17 mouse cellular contexts compared by ENCODE assay signal in the genomic region with DNA sequence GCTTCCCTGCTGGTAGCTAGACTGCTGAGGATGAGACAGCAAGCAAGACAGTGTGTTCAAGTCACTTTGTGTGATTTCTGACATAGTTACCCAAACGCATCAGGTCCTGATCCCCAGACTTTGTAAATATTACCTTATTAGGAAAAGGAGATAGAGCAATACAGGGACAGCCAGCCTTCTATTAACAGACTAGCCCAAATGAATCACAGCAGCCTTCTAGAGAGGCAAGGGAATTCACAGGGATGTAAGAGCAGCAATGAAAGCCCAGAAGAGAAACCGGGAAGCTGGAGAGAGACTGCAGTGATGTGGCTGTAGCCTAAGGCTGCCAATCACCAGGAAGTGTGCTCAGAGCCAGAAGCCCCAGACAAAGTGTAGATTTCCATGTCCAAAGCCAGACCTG.
A peak's percentile ranks its signal among the peaks of the same experiment; 100 is the strongest.
DNase-seq lines count a peak whose midpoint lies in the region; ATAC-seq and TF ChIP-seq lines count a peak whose summit lies in the region.
"Had no signal": no experiment of that assay in that cellular context is flagged by ENCODE, and none has a peak within 500 bp of the region (broad histone marks: within the 10 kb centered on the region; RNA-seq: fewer than 3 reads in every experiment).

No protein-coding gene starts in this region.

- no peaks in the 10 kb centered on the region for H3K9me3 ChIP-seq in heart, embryonic 10.5 days
- no peaks in the 10 kb centered on the region for H3K9me3 ChIP-seq in midbrain, embryonic 15.5 days
- H3K9me3 ChIP-seq in midbrain, postnatal 0 days (ENCODE audit: low read length), result no peaks in the 10 kb centered on the region
- no peaks in the 10 kb centered on the region for H3K9me3 ChIP-seq in intestine, embryonic 16.5 days (ENCODE audit: control insufficient read depth, low read length)
- no peaks in the 10 kb centered on the region for H3K9me3 ChIP-seq in stomach, postnatal 0 days (ENCODE audit: control insufficient read depth, low read length)
- H3K9me3 ChIP-seq: G1E; heart, embryonic 13.5 days; megakaryocyte, embryonic 14.5 days had no signal

- DNase-seq in heart, embryonic 10.5 days (ENCODE audit: low spot score), result no peak
- DNase-seq in heart, adult 8-10 months (ENCODE audit: low spot score), result no peak
- no peak for DNase-seq in midbrain, postnatal 0 days (ENCODE audit: low spot score)
- DNase-seq in stomach, postnatal 0 days (ENCODE audit: low spot score), result no peak
- no peak for DNase-seq in T-cell, adult 2 months (ENCODE audit: low spot score)
- DNase-seq in urinary bladder, postnatal 25 days (ENCODE audit: low spot score), result no peak
- DNase-seq: adrenal gland, postnatal 36 days; gastrocnemius, postnatal 14 days; kidney, postnatal 10 days; liver, postnatal 0 days; spleen, adult 18-20 months; thymus, adult 18-20 months had no signal

- TF ChIP-seq CTCF in midbrain, postnatal 0 days (IDR thresholded peaks at IDR 0.05), result no peak
- TF ChIP-seq CTCF in stomach, postnatal 0 days (IDR thresholded peaks at IDR 0.05; ENCODE audit: low read depth), result no peak

- no peak for TF ChIP-seq EP300 in stomach, postnatal 0 days (optimal IDR thresholded peaks at IDR 0.05)

- no peaks in the 10 kb centered on the region for H3K27me3 ChIP-seq in heart, embryonic 10.5 days (ENCODE audit: insufficient read depth, poor library complexity, severe bottlenecking)
- no peaks in the 10 kb centered on the region for H3K27me3 ChIP-seq in midbrain, embryonic 15.5 days (replicated peaks)
- no peaks in the 10 kb centered on the region for H3K27me3 ChIP-seq in midbrain, postnatal 0 days (ENCODE audit: insufficient read depth, low read length)
- H3K27me3 ChIP-seq in intestine, embryonic 16.5 days (replicated peaks; ENCODE audit: control insufficient read depth, insufficient read depth, low read length), result no peaks in the 10 kb centered on the region
- no peaks in the 10 kb centered on the region for H3K27me3 ChIP-seq in stomach, postnatal 0 days (ENCODE audit: control insufficient read depth, insufficient read depth, low read length)
- H3K27me3 ChIP-seq: heart, embryonic 13.5 days; megakaryocyte, embryonic 14.5 days had no signal

- H3K27ac ChIP-seq in heart, embryonic 10.5 days, result 0 out of 2 replicates have a peak overlapping the region, but pooled peaks have one; percentile 13
- H3K27ac ChIP-seq in midbrain, embryonic 15.5 days, result peak overlapping the region; percentile 12; the same call in 1 of the 2 replicates
- no peak overlapping the region for H3K27ac ChIP-seq in midbrain, postnatal 0 days (ENCODE audit: low read depth, low read length)
- H3K27ac ChIP-seq in intestine, embryonic 16.5 days (ENCODE audit: low read length), result peak overlapping the region; percentile 68
- H3K27ac ChIP-seq in stomach, postnatal 0 days (replicated peaks), result peak overlapping the region; percentile 75
- H3K27ac ChIP-seq: heart, embryonic 13.5 days had no signal

- peaks cover 5% of the 10 kb centered on the region; the same call in 1 of the 2 replicates for H3K4me1 ChIP-seq in heart, embryonic 10.5 days
- peaks cover 3% of the 10 kb centered on the region; the same call in 1 of the 2 replicates for H3K4me1 ChIP-seq in midbrain, embryonic 15.5 days
- H3K4me1 ChIP-seq in midbrain, postnatal 0 days (ENCODE audit: insufficient read depth, low read length), result no peaks in the 10 kb centered on the region
- 0 out of 2 replicates have a peak, but pooled peaks cover 2% of the 10 kb centered on the region for H3K4me1 ChIP-seq in intestine, embryonic 16.5 days (ENCODE audit: control insufficient read depth, insufficient read depth, low read length)
- no peaks in the 10 kb centered on the region for H3K4me1 ChIP-seq in stomach, postnatal 0 days (replicated peaks; ENCODE audit: control insufficient read depth, insufficient read depth)

- ATAC-seq in midbrain, embryonic 15.5 days (replicated peaks), result no peak
- ATAC-seq in midbrain, postnatal 0 days (ENCODE audit: low FRiP score), result no peak
- peak; percentile 62 for ATAC-seq in intestine, embryonic 16.5 days
- peak; percentile 32; the same call in 1 of the 2 replicates for ATAC-seq in stomach, postnatal 0 days (ENCODE audit: low FRiP score, low TSS enrichment)
- ATAC-seq: liver, postnatal 0 days had no signal

- whole genome bisulfite sequencing in heart, embryonic 10.5 days, result 33% methylated on average over 2 of the region's 2 CpGs
- WGBS in midbrain, embryonic 15.5 days, result 58% methylated on average over 2 of the region's 2 CpGs
- 46% methylated on average over 2 of the region's 2 CpGs for WGBS in midbrain, postnatal 0 days
- 31% methylated on average over 2 of the region's 2 CpGs for WGBS in intestine, embryonic 16.5 days
- 24% methylated on average over 2 of the region's 2 CpGs for WGBS in stomach, postnatal 0 days

- no peaks in the 10 kb centered on the region for H3K36me3 ChIP-seq in heart, embryonic 10.5 days
- H3K36me3 ChIP-seq in midbrain, embryonic 15.5 days (replicated peaks), result peaks cover 18% of the 10 kb centered on the region; the same call in 1 of the 2 replicates
- H3K36me3 ChIP-seq in midbrain, postnatal 0 days (ENCODE audit: insufficient read depth, low read length), result peaks cover 21% of the 10 kb centered on the region
- H3K36me3 ChIP-seq in intestine, embryonic 16.5 days (ENCODE audit: control insufficient read depth, insufficient read depth, low read length), result no peaks in the 10 kb centered on the region
- H3K36me3 ChIP-seq in stomach, postnatal 0 days (ENCODE audit: control insufficient read depth, insufficient read depth, low read length), result no peaks in the 10 kb centered on the region
- H3K36me3 ChIP-seq: G1E had no signal

- no peak overlapping the region for H3K4me2 ChIP-seq in midbrain, embryonic 15.5 days
- no peak overlapping the region for H3K4me2 ChIP-seq in midbrain, postnatal 0 days (ENCODE audit: low read depth, low read length, poor library complexity, severe bottlenecking)
- H3K4me2 ChIP-seq in intestine, embryonic 16.5 days (ENCODE audit: low read depth, low read length), result no peak overlapping the region
- H3K4me2 ChIP-seq in stomach, postnatal 0 days (replicated peaks; ENCODE audit: low read depth), result no peak overlapping the region
- H3K4me2 ChIP-seq: heart, embryonic 13.5 days had no signal

- H3K4me3 ChIP-seq in heart, embryonic 10.5 days, result no peak overlapping the region
- H3K4me3 ChIP-seq in midbrain, embryonic 15.5 days, result no peak overlapping the region
- no peak overlapping the region for H3K4me3 ChIP-seq in midbrain, postnatal 0 days (ENCODE audit: low read depth, low read length)
- H3K4me3 ChIP-seq in intestine, embryonic 16.5 days (ENCODE audit: low read length), result no peak overlapping the region
- no peak overlapping the region for H3K4me3 ChIP-seq in stomach, postnatal 0 days (ENCODE audit: low read depth, low read length)
- H3K4me3 ChIP-seq: heart, embryonic 13.5 days; megakaryocyte, embryonic 14.5 days had no signal

- no peak overlapping the region for H3K9ac ChIP-seq in midbrain, embryonic 15.5 days
- no peak overlapping the region for H3K9ac ChIP-seq in midbrain, postnatal 0 days (replicated peaks; ENCODE audit: low read length, poor library complexity, severe bottlenecking)
- no peak overlapping the region for H3K9ac ChIP-seq in intestine, embryonic 16.5 days (ENCODE audit: low read depth, low read length)
- no peak overlapping the region for H3K9ac ChIP-seq in stomach, postnatal 0 days (ENCODE audit: low read length)
- H3K9ac ChIP-seq: heart, embryonic 13.5 days; liver, postnatal 0 days had no signal

Comparison
In these comparisons a context has a peak if more than half of its experiments do, and no peak if none do; other contexts are left out.
1. ATAC-seq: peak in intestine, embryonic 16.5 days (single experiment) and stomach, postnatal 0 days (single experiment); none in midbrain, embryonic 15.5 days (single experiment) and midbrain, postnatal 0 days (single experiment).